Mouse (Mus musculus): ENCODE results near the gene 6030452D12Rik.

DNA sequence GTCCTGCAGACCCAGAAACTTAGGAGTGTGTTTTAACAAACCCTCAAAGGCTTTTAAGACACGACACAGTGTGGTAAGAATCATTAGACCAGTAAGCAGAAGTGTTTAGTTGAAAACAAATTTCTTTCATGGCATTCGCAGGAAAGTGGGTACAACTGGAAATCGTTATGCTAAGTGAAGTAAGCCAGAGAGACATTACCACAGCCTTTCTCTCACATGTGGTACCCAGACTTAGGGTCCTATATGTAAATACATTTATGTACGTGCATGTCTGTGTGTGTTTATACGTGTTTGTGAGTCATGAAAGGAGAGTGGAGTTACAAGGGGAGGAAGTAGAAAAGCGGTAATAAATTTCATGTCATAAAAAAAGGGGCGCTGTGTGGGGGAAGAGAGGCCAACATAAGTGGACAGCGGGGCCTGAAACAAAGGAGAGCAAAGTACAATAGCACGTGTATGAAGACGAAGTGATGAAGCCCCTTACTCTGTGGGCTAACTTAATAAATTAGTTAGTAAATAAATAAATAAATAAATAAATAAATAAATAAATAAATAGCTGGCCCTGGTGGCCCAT, 48.1 kb downstream of the 6030452D12Rik start:
- TF ChIP-seq USF1 (IDR thresholded peaks at IDR 0.05; ENCODE audit: low read depth) (no peak), MAX (IDR thresholded peaks at IDR 0.05) (no peak), MYOG (IDR thresholded peaks at IDR 0.05; ENCODE audit: control insufficient read depth, extremely low read depth, insufficient read length) (no peak), CTCF (IDR thresholded peaks at IDR 0.05; ENCODE audit: control insufficient read depth, insufficient read depth, insufficient read length) (no peak)

Data from C2C12 (cell line).